Mouse (Mus musculus): Measurements from ENCODE around the gene Hpcal4. TPM values are rescaled to one million over a fixed set of nuclear protein-coding genes. Genes with fewer than 3 reads are reported as not detected.
A peak's percentile ranks its signal among the peaks of the same experiment; 100 is the strongest.

The Hpcal4 gene
- total and polyA plus RNA-seq, 3 experiments, result not detected

DNA sequence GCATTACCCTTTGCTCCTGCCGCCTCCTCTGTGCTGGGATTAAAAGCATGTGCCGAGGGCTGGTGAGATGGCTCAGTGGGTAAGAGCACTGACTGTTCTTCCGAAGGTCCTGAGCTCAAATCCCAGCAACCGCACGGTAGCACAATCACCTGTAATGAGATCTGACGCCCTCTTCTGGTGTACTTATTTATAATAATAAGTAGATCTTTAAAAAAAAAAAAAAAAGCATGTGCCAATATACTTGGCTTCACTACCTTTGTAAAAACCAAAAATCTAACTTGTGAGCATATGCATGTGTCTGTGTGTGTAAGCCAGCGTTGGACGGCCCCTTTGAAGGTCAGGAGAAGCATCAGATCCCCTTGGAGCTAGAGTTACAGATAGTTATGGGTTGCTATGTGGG, 28.0 kb downstream of the Hpcal4 start:
- TF ChIP-seq TAL1 (conservative IDR thresholded peaks at IDR 0.05; ENCODE audit: low read depth, low read length) (no peak), POLR2AphosphoS5 (IDR thresholded peaks at IDR 0.05; ENCODE audit: insufficient replicate concordance, low read depth, low read length) (no peak), GATA2 (IDR thresholded peaks at IDR 0.05; ENCODE audit: borderline replicate concordance, low read depth, low read length) (no peak), GATA1 (IDR thresholded peaks at IDR 0.05; ENCODE audit: borderline replicate concordance, low read length) (no peak), CTCF (IDR thresholded peaks at IDR 0.05; ENCODE audit: low read depth, low read length) (no peak)
- Histone ChIP-seq H3K27me3 (ENCODE audit: insufficient read depth, low read length) (peaks cover 6% of the 10 kb centered on the region; the same call in 1 of the 2 replicates), H3K36me3 (replicated peaks) (no peaks in the 10 kb centered on the region), H3K9me3 (replicated peaks) (no peaks in the 10 kb centered on the region), H3K4me1 (ENCODE audit: insufficient read depth, low read depth, low read length) (no peaks in the 10 kb centered on the region), H3K4me3 (ENCODE audit: low read depth, low read length) (no peak overlapping the region)
- ATAC-seq (ENCODE audit: extremely low read depth, insufficient number of reproducible peaks, low FRiP score, poor library complexity, severe bottlenecking) (no peak), DNase-seq (ENCODE audit: low spot score) (no peak)

- peaks cover 7% of the 10 kb centered on the region; the same call in 1 of the 2 replicates for H3K27me3 ChIP-seq (ENCODE audit: insufficient read depth, low read length)
- no peak for ATAC-seq (ENCODE audit: extremely low read depth, insufficient number of reproducible peaks, low FRiP score, poor library complexity, severe bottlenecking)
- no peaks in the 10 kb centered on the region for H3K4me1 ChIP-seq (ENCODE audit: insufficient read depth, low read depth, low read length)
- H3K9me3 ChIP-seq (replicated peaks), result no peaks in the 10 kb centered on the region
- no peak overlapping the region for H3K4me3 ChIP-seq (ENCODE audit: low read depth, low read length)
- H3K36me3 ChIP-seq (replicated peaks), result no peaks in the 10 kb centered on the region
- DNase-seq (ENCODE audit: low spot score), result no peak
- TF ChIP-seq POLR2AphosphoS5 (IDR thresholded peaks at IDR 0.05; ENCODE audit: insufficient replicate concordance, low read depth, low read length) (no peak), TAL1 (conservative IDR thresholded peaks at IDR 0.05; ENCODE audit: low read depth, low read length) (no peak), CTCF (IDR thresholded peaks at IDR 0.05; ENCODE audit: low read depth, low read length) (no peak), GATA1 (IDR thresholded peaks at IDR 0.05; ENCODE audit: borderline replicate concordance, low read length) (no peak), GATA2 (IDR thresholded peaks at IDR 0.05; ENCODE audit: borderline replicate concordance, low read depth, low read length) (no peak)
Measured at GRCm38 (mm10) chr4:123211453-123211852, 28.4 kb downstream of the Hpcal4 start.

DNA sequence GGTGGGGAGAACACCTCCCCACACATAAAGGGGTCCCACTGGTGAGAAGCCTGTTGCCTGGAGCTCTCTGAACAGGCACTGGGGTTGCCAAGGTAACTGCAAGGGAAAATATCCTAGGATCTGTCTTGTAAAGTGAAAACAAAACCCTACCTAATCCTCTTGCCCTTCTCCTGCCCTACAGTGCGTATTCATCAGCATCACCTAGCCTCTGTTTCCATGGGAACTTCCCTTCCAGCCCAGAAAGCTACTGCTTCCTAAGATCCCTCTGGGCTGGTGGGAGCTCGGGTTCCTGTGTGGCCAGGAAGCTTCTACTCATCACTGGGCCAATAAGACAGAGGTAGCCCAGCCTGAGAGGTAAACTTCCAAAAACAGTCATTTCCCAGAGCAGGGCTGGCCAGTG, 29.3 kb downstream of the Hpcal4 start:
- TF ChIP-seq GATA1 (IDR thresholded peaks at IDR 0.05; ENCODE audit: borderline replicate concordance, low read length) (no peak), POLR2AphosphoS5 (IDR thresholded peaks at IDR 0.05; ENCODE audit: insufficient replicate concordance, low read depth, low read length) (no peak), TAL1 (conservative IDR thresholded peaks at IDR 0.05; ENCODE audit: low read depth, low read length) (no peak), GATA2 (IDR thresholded peaks at IDR 0.05; ENCODE audit: borderline replicate concordance, low read depth, low read length) (no peak), CTCF (IDR thresholded peaks at IDR 0.05; ENCODE audit: low read depth, low read length) (no peak)
- ATAC-seq (ENCODE audit: extremely low read depth, insufficient number of reproducible peaks, low FRiP score, poor library complexity, severe bottlenecking) (no peak), DNase-seq (ENCODE audit: low spot score) (no peak)
- Histone ChIP-seq H3K36me3 (replicated peaks) (no peaks in the 10 kb centered on the region), H3K27me3 (ENCODE audit: insufficient read depth, low read length) (peaks cover 7% of the 10 kb centered on the region; the same call in 1 of the 2 replicates), H3K4me1 (ENCODE audit: insufficient read depth, low read depth, low read length) (no peaks in the 10 kb centered on the region), H3K9me3 (replicated peaks) (no peaks in the 10 kb centered on the region), H3K4me3 (ENCODE audit: low read depth, low read length) (no peak overlapping the region)

- peaks cover 6% of the 10 kb centered on the region; the same call in 1 of the 2 replicates for H3K27me3 ChIP-seq (ENCODE audit: insufficient read depth, low read length)
- ATAC-seq (ENCODE audit: extremely low read depth, insufficient number of reproducible peaks, low FRiP score, poor library complexity, severe bottlenecking), result no peak
- H3K4me1 ChIP-seq (ENCODE audit: insufficient read depth, low read depth, low read length), result no peaks in the 10 kb centered on the region
- TF ChIP-seq POLR2AphosphoS5 (IDR thresholded peaks at IDR 0.05; ENCODE audit: insufficient replicate concordance, low read depth, low read length), result no peak
- no peak for TF ChIP-seq TAL1 (conservative IDR thresholded peaks at IDR 0.05; ENCODE audit: low read depth, low read length)
- no peak for TF ChIP-seq GATA2 (IDR thresholded peaks at IDR 0.05; ENCODE audit: borderline replicate concordance, low read depth, low read length)
- no peak for TF ChIP-seq CTCF (IDR thresholded peaks at IDR 0.05; ENCODE audit: low read depth, low read length)
- no peak for TF ChIP-seq GATA1 (IDR thresholded peaks at IDR 0.05; ENCODE audit: borderline replicate concordance, low read length)
- DNase-seq (ENCODE audit: low spot score), result no peak
- H3K9me3 ChIP-seq (replicated peaks), result no peaks in the 10 kb centered on the region
- H3K36me3 ChIP-seq (replicated peaks), result no peaks in the 10 kb centered on the region
- H3K4me3 ChIP-seq (ENCODE audit: low read depth, low read length), result no peak overlapping the region
Measured at GRCm38 (mm10) chr4:123213975-123214374, 30.9 kb downstream of the Hpcal4 start.

DNA sequence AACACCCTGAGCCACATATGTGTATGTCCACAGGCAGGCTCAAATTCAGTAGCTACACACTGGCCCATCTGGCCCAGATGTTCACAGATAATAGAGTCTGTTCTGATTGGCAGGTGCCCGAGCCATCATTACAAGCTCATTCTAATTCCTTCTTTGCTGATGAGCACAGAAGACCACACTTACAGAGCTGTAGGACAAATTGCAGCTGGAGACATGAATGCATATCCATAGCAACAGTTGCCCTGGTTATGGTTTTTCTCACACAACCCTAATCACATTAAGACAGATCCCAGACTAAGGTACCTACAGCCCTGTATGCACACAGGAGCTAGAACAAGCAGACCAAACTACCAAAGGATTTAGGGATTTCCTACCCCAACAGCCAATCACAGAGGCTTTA, 32.3 kb downstream of the Hpcal4 start:
- H3K27me3 ChIP-seq (ENCODE audit: insufficient read depth, low read length), result peaks cover 8% of the 10 kb centered on the region; the same call in 1 of the 2 replicates
- no peaks in the 10 kb centered on the region for H3K9me3 ChIP-seq (replicated peaks)
- no peak overlapping the region for H3K4me3 ChIP-seq (ENCODE audit: low read depth, low read length)
- no peaks in the 10 kb centered on the region for H3K4me1 ChIP-seq (ENCODE audit: insufficient read depth, low read depth, low read length)
- ATAC-seq (ENCODE audit: extremely low read depth, insufficient number of reproducible peaks, low FRiP score, poor library complexity, severe bottlenecking) (no peak), DNase-seq (ENCODE audit: low spot score) (no peak)
- H3K36me3 ChIP-seq (replicated peaks), result no peaks in the 10 kb centered on the region
- TF ChIP-seq CTCF (IDR thresholded peaks at IDR 0.05; ENCODE audit: low read depth, low read length), result no peak
- TF ChIP-seq GATA1 (IDR thresholded peaks at IDR 0.05; ENCODE audit: borderline replicate concordance, low read length), result no peak
- TF ChIP-seq TAL1 (conservative IDR thresholded peaks at IDR 0.05; ENCODE audit: low read depth, low read length), result no peak
- TF ChIP-seq GATA2 (IDR thresholded peaks at IDR 0.05; ENCODE audit: borderline replicate concordance, low read depth, low read length), result no peak
- TF ChIP-seq POLR2AphosphoS5 (IDR thresholded peaks at IDR 0.05; ENCODE audit: insufficient replicate concordance, low read depth, low read length), result no peak

GRCm38 (mm10) chr4:123216782-123217181, 33.8 kb downstream of the Hpcal4 start:
- Histone ChIP-seq H3K27me3 (ENCODE audit: insufficient read depth, low read length) (peaks cover 8% of the 10 kb centered on the region; the same call in 1 of the 2 replicates), H3K36me3 (replicated peaks) (no peaks in the 10 kb centered on the region), H3K4me3 (ENCODE audit: low read depth, low read length) (no peak overlapping the region), H3K9me3 (replicated peaks) (no peaks in the 10 kb centered on the region), H3K4me1 (ENCODE audit: insufficient read depth, low read depth, low read length) (no peaks in the 10 kb centered on the region)
- TF ChIP-seq GATA2 (IDR thresholded peaks at IDR 0.05; ENCODE audit: borderline replicate concordance, low read depth, low read length) (no peak), CTCF (IDR thresholded peaks at IDR 0.05; ENCODE audit: low read depth, low read length) (peak; percentile 78)
- DNase-seq (ENCODE audit: low spot score) (peak; percentile 20), ATAC-seq (ENCODE audit: extremely low read depth, insufficient number of reproducible peaks, low FRiP score, poor library complexity, severe bottlenecking) (peak; percentile 54)
